Mouse (Mus musculus): ENCODE data around the gene Daam1.

Daam1 gene

GRCm38 (mm10) chr12:71969941-71970629 is 139.2 kb downstream of the Daam1 start:
- DNase-seq (ENCODE audit: low spot score in 2 of 2), result no peak

DNA sequence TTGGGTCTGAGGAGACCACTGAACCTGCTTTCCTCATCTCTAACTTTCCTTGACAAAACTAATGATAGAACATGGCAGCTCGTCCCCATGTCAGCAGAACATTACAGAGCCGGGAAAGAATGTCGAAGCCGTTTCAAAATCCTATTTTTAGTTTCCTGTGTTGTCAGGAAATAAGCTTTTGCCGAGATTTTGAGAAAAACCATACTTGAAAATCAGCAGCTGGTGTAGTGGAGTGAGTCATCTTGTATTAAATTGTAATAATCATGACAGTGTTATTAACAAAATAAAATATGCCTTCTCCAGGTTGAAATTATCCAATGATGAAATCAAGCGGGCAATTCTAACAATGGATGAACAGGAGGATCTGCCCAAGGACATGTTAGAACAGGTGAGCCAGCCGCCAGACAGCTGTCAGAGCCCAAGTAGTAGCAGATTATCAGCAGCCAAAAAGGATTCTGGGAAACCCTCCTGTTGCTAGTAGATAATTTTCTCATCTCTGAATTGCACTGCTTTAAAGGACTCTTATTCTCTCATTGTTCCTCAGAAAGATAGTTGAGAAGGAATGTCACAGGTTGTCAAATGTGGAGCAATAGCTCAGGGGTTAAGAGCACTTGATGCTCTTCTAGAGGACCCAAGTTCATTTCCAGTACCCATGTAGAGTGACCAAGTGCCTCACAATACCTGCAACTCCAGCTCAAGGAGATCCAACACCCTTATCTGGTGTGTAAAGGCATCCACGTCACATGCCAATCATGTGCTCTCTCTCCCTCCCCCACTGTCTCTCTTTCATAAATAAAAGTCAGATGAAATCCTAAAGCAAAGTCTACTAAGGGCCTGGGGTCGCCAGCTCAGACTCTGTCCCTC is 140.1 kb downstream of the Daam1 start:
- DNase-seq (ENCODE audit: low spot score in 2 of 2), result no peak

DNA sequence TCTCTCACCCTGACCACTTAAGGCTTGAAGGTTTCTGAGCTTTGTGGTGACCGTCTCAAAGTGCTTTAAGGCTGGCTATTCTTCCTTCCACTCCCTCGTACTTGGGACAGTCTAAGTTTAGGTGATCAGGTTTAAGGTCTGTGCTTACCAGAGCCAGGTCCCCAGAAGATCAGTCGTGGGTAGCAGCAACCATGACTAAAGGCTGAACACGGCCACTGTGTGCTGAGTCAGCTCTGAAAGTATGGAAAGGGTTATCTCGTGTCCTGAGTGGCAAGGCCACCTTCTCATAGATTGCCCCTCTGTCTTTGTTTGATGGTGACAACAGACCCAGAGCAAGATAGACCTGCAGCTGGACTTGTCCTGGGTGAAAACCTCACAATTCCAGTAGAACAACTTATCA is 141.2 kb downstream of the Daam1 start:
- no peak for DNase-seq (ENCODE audit: low spot score in 2 of 2)

GRCm38 (mm10) chr12:71972619-71973266 is 141.9 kb downstream of the Daam1 start:
- no peak for DNase-seq (ENCODE audit: low spot score in 2 of 2)

GRCm38 (mm10) chr12:71973577-71973976 is 142.7 kb downstream of the Daam1 start:
- DNase-seq (ENCODE audit: low spot score in 2 of 2), result no peak

- DNase-seq (ENCODE audit: low spot score in 2 of 2), result no peak
These were observed 144.7 kb downstream of the Daam1 start for GRCm38 (mm10) chr12:71975626-71976025.

DNA sequence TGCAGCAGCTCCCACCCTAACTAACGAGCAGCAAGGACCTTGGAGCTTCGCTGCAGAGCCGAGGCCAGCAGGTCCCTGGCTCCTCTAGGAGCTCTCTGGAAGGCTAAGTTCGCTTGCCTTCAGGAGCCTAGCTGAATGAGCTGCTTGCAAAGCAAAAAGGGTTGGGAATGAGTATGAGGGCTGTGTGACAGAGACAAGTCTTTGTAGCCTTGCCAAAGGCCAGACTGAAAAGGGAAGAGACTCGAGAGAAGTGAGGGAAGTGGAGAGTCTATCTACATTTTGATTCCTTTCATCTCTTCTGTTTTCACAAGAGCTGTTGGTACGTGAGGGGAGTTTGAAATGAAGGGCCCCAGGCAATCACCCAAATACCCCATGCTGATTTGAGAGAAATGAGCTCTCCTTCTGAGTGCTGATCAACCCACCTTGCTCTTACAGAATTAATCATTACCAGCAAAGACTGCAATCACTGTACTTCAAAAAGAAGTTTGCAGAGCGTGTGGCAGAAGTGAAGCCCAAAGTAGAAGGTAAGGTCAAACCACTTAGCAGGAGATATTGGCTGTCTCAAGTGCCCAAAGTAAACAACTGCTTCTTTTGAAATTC is 145.6 kb downstream of the Daam1 start:
- DNase-seq (ENCODE audit: low spot score in 2 of 2), result no peak

DNA sequence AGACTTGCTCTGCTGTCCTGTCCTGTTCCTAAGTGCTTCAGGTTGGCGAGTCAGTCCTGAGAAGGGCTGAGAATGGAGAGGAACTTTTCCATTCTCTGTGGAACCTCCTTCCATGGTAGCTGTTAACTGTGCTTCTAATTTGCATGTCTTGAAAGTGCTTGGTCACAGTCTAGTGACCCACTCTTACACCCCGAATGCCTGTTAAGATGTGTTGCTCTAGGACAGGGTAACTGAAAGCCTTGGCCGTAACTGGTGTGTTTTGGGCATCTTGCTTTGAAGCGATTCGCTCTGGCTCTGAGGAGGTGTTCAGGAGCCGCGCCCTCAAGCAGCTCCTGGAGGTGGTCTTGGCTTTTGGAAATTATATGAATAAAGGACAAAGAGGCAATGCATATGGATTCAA is 146.5 kb downstream of the Daam1 start:
- no peak for DNase-seq (ENCODE audit: low spot score in 2 of 2)

- peak in 1 of 2 experiments; percentile 33 for DNase-seq (ENCODE audit: low spot score in 2 of 2)
These were observed 147.9 kb downstream of the Daam1 start for GRCm38 (mm10) chr12:71978513-71979352.

DNA sequence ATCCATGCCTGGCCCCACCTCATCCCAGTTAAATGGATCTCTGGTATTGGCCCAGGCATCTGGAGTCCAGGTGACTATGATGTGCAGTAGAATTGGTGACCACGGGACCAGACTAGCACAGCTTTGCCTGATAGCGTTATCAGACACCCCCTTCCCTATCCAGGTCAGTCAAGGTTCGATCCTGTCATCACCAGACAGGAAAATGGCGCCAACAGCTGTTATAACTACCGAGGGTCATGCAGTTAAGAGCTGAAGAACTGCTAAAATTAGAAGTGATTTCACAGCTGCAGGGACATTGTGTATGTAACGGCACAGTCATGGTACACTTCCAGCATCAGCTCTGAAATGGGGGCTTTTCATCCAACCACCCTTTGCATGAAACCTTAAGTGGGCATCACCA is 149.3 kb downstream of the Daam1 start:
- no peak for DNase-seq (ENCODE audit: low spot score in 2 of 2)

- DNase-seq (ENCODE audit: low spot score in 2 of 2), result no peak
These were observed 149.9 kb downstream of the Daam1 start for GRCm38 (mm10) chr12:71980746-71981145.

DNA sequence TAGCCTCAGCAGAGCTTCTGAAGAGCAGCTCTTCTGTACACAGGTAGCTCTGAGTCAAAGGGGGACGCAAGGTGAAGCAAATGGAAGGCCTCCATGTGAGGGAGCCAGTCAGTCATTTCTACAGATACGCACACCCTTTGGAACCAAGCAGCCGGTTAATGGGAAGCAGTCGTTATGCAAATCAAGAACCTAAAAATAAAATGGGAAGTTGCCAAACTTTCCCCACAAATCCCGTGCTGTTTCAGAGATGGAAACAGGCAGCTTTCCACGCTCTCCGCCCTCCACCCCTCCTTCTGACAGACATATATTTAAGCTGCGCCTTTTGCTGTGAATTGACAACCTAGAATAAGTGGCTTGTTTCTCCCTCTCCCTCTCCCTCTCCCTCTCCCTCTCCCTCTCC is 150.4 kb downstream of the Daam1 start:
- DNase-seq (ENCODE audit: low spot score in 2 of 2), result no peak

GRCm38 (mm10) chr12:71981791-71982190 is 150.9 kb downstream of the Daam1 start:
- no peak for DNase-seq (ENCODE audit: low spot score in 2 of 2)

GRCm38 (mm10) chr12:71983102-71983715 is 152.3 kb downstream of the Daam1 start:
- DNase-seq (ENCODE audit: low spot score in 2 of 2), result no peak

- DNase-seq (ENCODE audit: low spot score in 2 of 2), result no peak
These were observed 156.3 kb downstream of the Daam1 start for GRCm38 (mm10) chr12:71987161-71987560.

- DNase-seq (ENCODE audit: low spot score in 2 of 2), result no peak
These were observed 157.0 kb downstream of the Daam1 start for GRCm38 (mm10) chr12:71987885-71988284.

GRCm38 (mm10) chr12:71989596-71989995 is 158.7 kb downstream of the Daam1 start:
- no peak for DNase-seq (ENCODE audit: low spot score in 2 of 2)

GRCm38 (mm10) chr12:71992599-71993210 is 161.8 kb downstream of the Daam1 start:
- DNase-seq (ENCODE audit: low spot score in 2 of 2), result no peak

- no peak for DNase-seq (ENCODE audit: low spot score in 2 of 2)
These were observed 165.0 kb downstream of the Daam1 start for GRCm38 (mm10) chr12:71995831-71996230.

DNA sequence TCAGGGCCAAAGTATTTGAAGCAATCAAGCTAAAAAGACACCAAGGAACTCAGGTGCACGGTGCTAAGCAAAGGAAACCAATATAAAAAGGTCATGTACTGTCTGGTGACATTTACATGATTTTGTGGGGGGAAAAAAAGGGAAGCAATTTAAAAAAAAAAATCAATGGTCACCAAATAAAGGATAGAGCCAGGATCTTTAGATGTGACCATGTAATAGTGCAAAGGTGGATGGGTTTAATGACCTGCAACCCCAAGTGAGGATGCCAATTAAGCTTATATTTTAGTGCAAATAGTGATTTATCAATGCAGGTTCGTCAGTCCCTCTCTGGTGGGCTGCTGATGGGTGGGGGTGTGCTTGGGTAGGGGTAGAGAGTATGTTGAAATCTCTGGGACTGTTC is 166.0 kb downstream of the Daam1 start:
- no peak for DNase-seq (ENCODE audit: low spot score in 2 of 2)

Data from spleen, postnatal 4 days (tissue).